Mouse (Mus musculus) megakaryocyte, embryonic 14.5 days (primary cell): ENCODE results near the gene Adgrb3. TPM values are rescaled to one million over a fixed set of nuclear protein-coding genes. Genes with fewer than 3 reads are reported as not detected.
"Not testable (repeated sequence)": the region's sequence is repeated elsewhere in the genome, so short reads cannot be mapped to it uniquely, and the experiment has no call there.

Source experiments
- H3K27me3 ChIP-seq: replicated peaks from 2 replicates; pipeline ENCODE3; 2012; ENCODE audit warnings: inconsistent platforms
- H3K36me3 ChIP-seq: replicated peaks from 2 replicates; pipeline ENCODE3; 2012; ENCODE audit warnings: low read length, inconsistent platforms, mixed read lengths
- H3K4me1 ChIP-seq: 2 replicates; pipeline ENCODE4 v1.6.1; 2012; ENCODE audit warnings: inconsistent platforms
- H3K4me3 ChIP-seq: replicated peaks from 2 replicates; pipeline ENCODE3; 2012; ENCODE audit warnings: moderate library complexity, mild to moderate bottlenecking, inconsistent platforms
- H3K9me3 ChIP-seq: 2 replicates; pipeline ENCODE4 v1.6.1; 2012; ENCODE audit warnings: inconsistent platforms
- FLI1 ChIP-seq: IDR thresholded peaks from 2 replicates; pipeline ENCODE4 v1.6.1; 2012; ENCODE audit warnings: low read length, inconsistent platforms, mixed read lengths
- GATA1 ChIP-seq: IDR thresholded peaks from 3 replicates; pipeline ENCODE4 v1.6.1; 2012; ENCODE audit warnings: mixed read lengths, low read length, inconsistent platforms, borderline replicate concordance
- polyA plus RNA-seq: library from polyadenylated mRNA; stranded (reverse); fragments of >175 nt; gene quantifications from 2 replicates; pipeline ENCODE4 v1.2.3, GENCODE M21; 2012; ENCODE audit warnings: low replicate concordance; ENCODE audit not compliant: insufficient read depth

The Adgrb3 gene
- polyA plus RNA-seq, 1 experiment: not detected

DNA sequence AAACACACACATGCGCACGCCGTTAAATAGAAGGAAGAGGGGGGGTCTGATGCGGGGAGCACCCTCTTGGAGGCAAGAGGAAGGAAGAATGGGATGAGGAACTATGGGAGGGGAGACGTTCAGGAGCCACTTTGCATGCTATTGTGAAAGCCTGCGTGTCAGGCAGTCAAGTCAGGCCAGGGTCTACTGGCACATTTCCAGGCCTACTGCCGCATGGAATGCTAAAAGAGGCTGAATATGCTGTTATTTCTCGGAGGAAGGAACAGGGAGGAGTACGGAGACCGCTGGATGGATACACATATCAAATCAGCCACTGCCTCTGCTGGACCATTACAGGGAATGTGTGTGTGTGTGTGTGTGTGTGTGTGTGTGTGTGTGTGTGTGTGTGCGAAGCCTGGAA, 355.0 kb downstream of the Adgrb3 start:
- Histone ChIP-seq H3K27me3 (no peaks in the 10 kb centered on the region), H3K4me1 (no peaks in the 10 kb centered on the region), H3K36me3 (no peaks in the 10 kb centered on the region), H3K9me3 (peaks cover 3% of the 10 kb centered on the region), H3K4me3 (no peak overlapping the region)
- TF ChIP-seq FLI1 (no peak), GATA1 (no peak)

DNA sequence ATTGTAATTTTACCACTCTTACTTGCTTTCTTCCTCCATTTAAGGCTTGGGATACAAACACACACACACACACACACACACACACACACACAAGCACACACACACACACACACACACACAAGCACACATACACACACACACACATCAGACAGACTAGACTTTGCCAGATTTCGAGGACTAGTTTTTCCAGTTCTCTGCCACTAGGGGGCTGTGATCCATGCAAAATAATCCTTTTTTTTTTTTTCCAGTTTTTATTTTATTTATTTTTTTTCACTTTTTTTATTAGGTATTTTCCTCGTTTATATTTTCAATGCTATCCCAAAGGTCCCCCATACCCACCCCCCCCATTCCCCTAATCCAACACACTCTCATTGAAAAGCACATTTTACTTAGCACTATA, 357.9 kb downstream of the Adgrb3 start:
- H3K27me3 ChIP-seq, H3K4me1 ChIP-seq, H3K36me3 ChIP-seq, H3K9me3 ChIP-seq, H3K4me3 ChIP-seq: not testable (repeated sequence)

DNA sequence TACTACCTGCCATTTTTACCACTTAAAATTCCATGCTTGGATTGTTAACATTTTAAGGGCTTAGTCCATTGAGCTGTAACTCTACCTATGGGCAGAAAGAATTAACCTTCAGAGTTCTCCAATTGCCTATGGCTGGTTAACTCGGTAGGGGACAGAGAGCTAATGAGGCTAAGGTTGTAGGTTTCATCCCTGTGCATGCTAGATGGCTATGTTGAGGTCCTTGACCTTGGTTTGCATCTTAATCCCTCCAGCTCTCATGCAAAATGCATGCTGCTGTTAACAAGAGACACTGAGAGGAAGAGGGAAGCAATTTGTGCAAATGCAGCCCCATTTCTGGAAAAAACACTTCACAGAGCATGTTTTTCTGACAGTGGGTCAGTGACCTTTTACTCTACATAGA, 366.9 kb downstream of the Adgrb3 start:
- 0 out of 2 replicates have a peak, but pooled peaks cover 3% of the 10 kb centered on the region for H3K9me3 ChIP-seq
- no peaks in the 10 kb centered on the region for H3K27me3 ChIP-seq
- TF ChIP-seq GATA1: no peak
- no peak for TF ChIP-seq FLI1
- no peak overlapping the region for H3K4me3 ChIP-seq
- no peaks in the 10 kb centered on the region for H3K4me1 ChIP-seq
- H3K36me3 ChIP-seq: no peaks in the 10 kb centered on the region

DNA sequence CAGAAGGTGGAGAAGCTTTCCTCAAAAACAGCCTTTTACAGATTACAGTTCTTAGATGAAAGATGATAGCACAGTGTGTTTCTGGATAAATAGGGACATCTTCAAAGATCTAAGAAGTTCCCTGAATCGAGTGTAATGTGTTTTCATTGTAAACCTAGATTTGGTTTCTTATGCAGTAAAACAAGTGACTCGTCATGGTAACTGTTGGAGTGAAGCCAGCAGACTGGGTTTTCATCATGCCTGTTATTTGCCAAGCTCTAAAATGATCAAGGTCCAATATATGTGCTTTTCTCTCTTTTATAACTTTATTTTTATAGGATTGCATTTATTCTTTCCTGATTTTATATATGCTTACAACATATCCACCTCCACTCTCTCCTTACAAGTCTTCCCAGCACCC, 394.0 kb downstream of the Adgrb3 start:
- no peak for TF ChIP-seq GATA1
- TF ChIP-seq FLI1: no peak
- Histone ChIP-seq H3K36me3 (no peaks in the 10 kb centered on the region), H3K9me3 (peaks cover 2% of the 10 kb centered on the region; the same call in 1 of the 2 replicates), H3K4me3 (no peak overlapping the region), H3K27me3 (no peaks in the 10 kb centered on the region), H3K4me1 (no peaks in the 10 kb centered on the region)

DNA sequence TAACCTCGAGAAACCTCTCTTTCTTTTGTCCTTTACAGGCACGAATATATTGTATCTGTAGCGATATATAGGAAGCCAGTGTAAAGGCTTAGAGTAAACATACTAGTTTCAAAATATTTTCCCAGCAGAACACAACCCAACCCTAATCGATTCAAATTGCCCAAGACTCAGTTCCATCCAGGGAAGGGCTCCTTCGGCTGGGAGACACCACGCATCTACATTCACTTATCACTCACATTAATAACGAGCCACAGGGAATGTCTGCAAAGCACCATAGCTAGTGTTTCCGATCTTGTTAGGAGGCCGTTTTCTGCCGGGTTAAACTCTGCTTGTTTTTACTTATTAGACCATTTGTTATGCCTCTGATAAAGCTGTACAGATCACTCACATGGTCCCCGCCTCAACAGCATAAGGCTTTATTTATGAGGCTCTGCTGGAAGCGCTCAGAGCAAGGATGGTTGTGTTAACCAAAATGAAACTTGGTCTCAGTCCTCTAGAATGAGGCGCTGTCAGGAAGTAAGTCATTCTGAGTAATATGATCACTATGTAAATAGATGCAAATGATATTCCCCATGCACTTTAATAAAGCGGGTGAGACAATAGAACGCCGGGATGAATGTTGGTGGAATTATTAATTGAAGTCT, 399.2 kb downstream of the Adgrb3 start:
- no peak for TF ChIP-seq FLI1
- Histone ChIP-seq H3K36me3 (no peaks in the 10 kb centered on the region), H3K4me3 (no peak overlapping the region), H3K9me3 (no peaks in the 10 kb centered on the region), H3K27me3 (no peaks in the 10 kb centered on the region), H3K4me1 (no peaks in the 10 kb centered on the region)

DNA sequence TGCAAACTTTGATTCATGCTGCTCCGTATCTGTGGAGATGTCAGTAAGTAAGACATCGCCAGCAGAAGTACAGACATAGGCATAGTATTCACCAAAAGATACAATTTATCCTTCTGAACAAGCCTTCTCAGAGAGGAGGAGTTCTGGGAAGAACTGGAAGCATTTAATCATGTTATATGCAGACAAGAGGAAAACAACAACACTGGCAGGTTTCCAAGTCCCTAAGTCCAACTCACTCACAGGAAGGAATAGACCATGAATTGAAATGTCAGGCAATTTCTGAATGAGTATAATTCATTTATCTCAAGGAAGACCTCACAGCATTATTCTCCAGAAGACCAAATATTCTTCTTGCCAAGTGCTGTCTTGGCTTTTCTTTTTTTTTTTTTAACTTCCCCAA, 408.8 kb downstream of the Adgrb3 start:
- H3K4me1 ChIP-seq: no peaks in the 10 kb centered on the region
- H3K36me3 ChIP-seq: no peaks in the 10 kb centered on the region
- H3K4me3 ChIP-seq: no peak overlapping the region
- no peaks in the 10 kb centered on the region for H3K27me3 ChIP-seq
- TF ChIP-seq FLI1: no peak
- no peak for TF ChIP-seq GATA1
- peaks cover 5% of the 10 kb centered on the region; the same call in 1 of the 2 replicates for H3K9me3 ChIP-seq

DNA sequence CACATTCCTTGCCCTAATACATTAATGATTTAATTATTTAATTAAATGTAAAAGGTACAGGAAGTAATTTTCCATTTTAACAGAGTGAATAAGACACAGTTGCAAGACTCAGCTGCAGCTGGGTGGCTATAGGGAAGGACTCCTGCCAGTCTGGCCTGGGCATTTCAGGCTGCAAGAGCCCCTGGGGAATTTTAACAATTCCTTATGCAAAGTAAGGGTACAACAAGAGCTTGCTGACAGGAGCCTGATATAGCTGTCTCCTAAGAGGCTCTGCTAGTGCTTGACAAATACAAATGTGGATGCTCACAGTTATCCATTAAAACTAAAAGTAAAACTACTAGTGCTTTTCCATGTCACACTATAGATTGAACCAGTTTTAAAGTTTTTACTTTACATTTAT, 410.1 kb downstream of the Adgrb3 start:
- Histone ChIP-seq H3K4me3 (no peak overlapping the region), H3K27me3 (no peaks in the 10 kb centered on the region), H3K9me3 (peaks cover 3% of the 10 kb centered on the region; the same call in 1 of the 2 replicates), H3K4me1 (no peaks in the 10 kb centered on the region), H3K36me3 (no peaks in the 10 kb centered on the region)
- TF ChIP-seq FLI1 (no peak), GATA1 (no peak)

DNA sequence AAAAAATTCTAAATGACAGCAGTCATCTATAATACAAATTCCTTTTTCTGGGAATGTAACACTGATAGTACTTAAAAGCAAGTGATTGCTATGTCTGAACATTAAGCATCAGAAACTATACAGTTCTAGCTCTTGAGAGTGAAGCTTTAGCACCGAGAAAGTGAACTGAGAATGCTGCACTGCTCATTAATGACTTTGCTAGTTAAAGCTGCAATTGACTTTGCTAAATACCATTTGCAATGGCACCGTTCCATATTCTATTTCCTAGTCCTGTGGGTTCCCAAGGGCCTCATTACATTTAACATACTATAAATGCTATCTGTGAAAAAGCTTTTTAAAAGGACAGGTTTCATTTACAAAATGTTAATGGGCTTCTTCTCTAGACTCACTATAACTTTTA, 414.4 kb downstream of the Adgrb3 start:
- H3K4me1 ChIP-seq: no peaks in the 10 kb centered on the region
- no peak overlapping the region for H3K4me3 ChIP-seq
- no peaks in the 10 kb centered on the region for H3K27me3 ChIP-seq
- H3K36me3 ChIP-seq: no peaks in the 10 kb centered on the region
- peaks cover 12% of the 10 kb centered on the region; the same call in 1 of the 2 replicates for H3K9me3 ChIP-seq
- TF ChIP-seq GATA1: no peak

DNA sequence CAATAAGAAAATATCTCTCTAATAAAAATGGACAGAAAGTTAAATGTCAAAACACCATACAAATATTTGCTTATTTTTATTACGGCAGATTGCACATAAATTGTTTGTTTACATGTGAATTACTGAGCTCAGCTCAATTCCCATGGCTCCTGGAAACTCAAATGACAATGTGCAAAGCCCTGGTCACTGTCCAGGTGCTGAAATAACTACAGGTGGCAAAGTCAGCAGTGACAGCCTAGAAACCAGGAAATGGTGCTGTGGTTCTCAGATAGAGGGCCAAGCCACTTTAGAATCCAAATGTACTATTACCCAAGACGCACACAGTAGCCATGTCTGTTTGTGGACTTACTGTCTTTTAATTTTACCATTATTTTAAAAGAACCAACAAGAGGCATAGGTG, 465.3 kb downstream of the Adgrb3 start:
- TF ChIP-seq GATA1 (no peak), FLI1 (no peak)
- Histone ChIP-seq H3K4me1 (no peaks in the 10 kb centered on the region), H3K4me3 (no peak overlapping the region), H3K9me3 (peaks cover 4% of the 10 kb centered on the region; the same call in 1 of the 2 replicates), H3K36me3 (no peaks in the 10 kb centered on the region), H3K27me3 (no peaks in the 10 kb centered on the region)

DNA sequence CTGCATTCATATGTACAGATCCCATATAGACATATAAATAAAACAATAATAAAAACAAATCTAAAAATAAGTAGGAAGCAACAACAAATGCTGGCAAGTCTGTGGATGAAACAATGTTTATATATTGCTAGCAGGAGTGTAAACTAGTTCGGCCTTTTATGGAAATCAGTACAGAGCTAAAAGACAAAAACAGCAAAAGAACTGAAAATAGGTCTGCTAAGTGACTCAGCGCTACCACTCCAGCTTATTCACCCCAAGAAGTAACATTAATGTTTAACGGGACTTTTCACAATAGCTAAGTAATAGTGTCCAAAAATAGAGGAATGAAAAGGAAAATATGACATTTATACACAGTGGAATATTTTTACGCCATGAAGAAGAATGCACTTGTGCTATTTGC, 471.0 kb downstream of the Adgrb3 start:
- Histone ChIP-seq H3K9me3 (peaks cover 13% of the 10 kb centered on the region), H3K27me3 (no peaks in the 10 kb centered on the region), H3K4me1 (no peaks in the 10 kb centered on the region), H3K36me3 (no peaks in the 10 kb centered on the region), H3K4me3 (no peak overlapping the region)
- no peak for TF ChIP-seq GATA1
- TF ChIP-seq FLI1: no peak

DNA sequence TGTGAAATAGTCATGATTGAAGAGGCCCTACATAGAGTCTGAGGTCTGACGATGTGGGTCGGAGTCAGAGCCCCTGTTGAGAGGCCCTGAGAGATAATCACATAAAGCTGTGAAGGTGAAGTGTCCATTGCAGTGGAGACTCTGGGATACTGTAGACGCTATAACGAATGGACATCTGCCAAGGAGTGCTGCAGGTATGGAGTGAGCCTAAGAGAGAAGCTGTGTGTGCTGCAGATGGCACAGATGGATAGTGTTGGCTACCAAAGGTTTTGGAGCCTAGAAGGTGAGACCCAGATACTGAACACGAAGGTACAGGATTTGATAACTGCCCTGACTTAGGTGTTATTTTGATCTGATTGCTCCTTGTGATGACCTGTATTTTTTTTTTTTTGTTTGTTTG, 474.0 kb downstream of the Adgrb3 start:
- Histone ChIP-seq H3K27me3 (no peaks in the 10 kb centered on the region), H3K4me3 (no peak overlapping the region), H3K36me3 (no peaks in the 10 kb centered on the region), H3K4me1 (no peaks in the 10 kb centered on the region), H3K9me3 (peaks cover 9% of the 10 kb centered on the region)
- TF ChIP-seq GATA1: no peak
